Mouse (Mus musculus) forebrain, embryonic 12.5 days (tissue): Measurements from ENCODE around the gene 4930426L09Rik. TPM values are rescaled to one million over a fixed set of nuclear protein-coding genes. Genes with fewer than 3 reads are reported as not detected.

ENCODE experiments used
- ATAC-seq: fragments of 200-750 bp; cut with Nextera tagmentation; 2 replicates; pipeline ENCODE4 v1.8.0; 2017; ENCODE audit warnings: moderate TSS enrichment; ENCODE audit not compliant: low FRiP score
- H3K27ac ChIP-seq: fragments of 300-500 bp; sonication (generic); 2 replicates; pipeline ENCODE4 v1.5.1; 2016; ENCODE audit warnings: mild to moderate bottlenecking
- H3K27me3 ChIP-seq: fragments of 300-500 bp; sonication (generic); 2 replicates; pipeline ENCODE4 v1.6.1; 2016; ENCODE audit warnings: mild to moderate bottlenecking
- H3K36me3 ChIP-seq: fragments of 300-500 bp; sonication (generic); replicated peaks from 2 replicates; pipeline ENCODE4 v1.6.1; 2016; ENCODE audit warnings: mild to moderate bottlenecking
- H3K4me1 ChIP-seq: fragments of 300-500 bp; sonication (generic); 2 replicates; pipeline ENCODE4 v1.6.1; 2016
- H3K4me2 ChIP-seq: fragments of 300-500 bp; sonication (generic); 2 replicates; pipeline ENCODE4 v1.6.1; 2016; ENCODE audit warnings: mild to moderate bottlenecking, moderate library complexity
- H3K4me3 ChIP-seq: fragments of 300-500 bp; sonication (generic); replicated peaks from 2 replicates; pipeline ENCODE4 v1.5.1; 2016; ENCODE audit warnings: mild to moderate bottlenecking
- H3K9ac ChIP-seq: fragments of 300-500 bp; sonication (generic); 2 replicates; pipeline ENCODE4 v1.6.1; 2016; ENCODE audit warnings: mild to moderate bottlenecking
- H3K9me3 ChIP-seq: fragments of 300-500 bp; sonication (generic); 2 replicates; pipeline ENCODE4 v1.6.1; 2016
- WGBS: fragments of 180-500 bp; shearing (Covaris S2); methylation state at CpG from one replicate; pipeline ENCODE4 v1.1.7; 2016; 5-methylcytosine and 5-hydroxymethylcytosine counted together
- polyA plus RNA-seq: library from polyadenylated mRNA; unstranded; fragments of >200 nt; fragmentation: Nextera tagmentation; extraction: Ambion mirVana; gene quantifications from 2 replicates; pipeline ENCODE4 v1.2.1, GENCODE M21; 2016

The 4930426L09Rik gene
- polyA plus RNA-seq, 1 experiment from 2014 or later, result 0.47 TPM

GRCm38 (mm10) chr2:18959558-18959957 is 38.6 kb upstream of the 4930426L09Rik start:
- Histone ChIP-seq H3K36me3 (no peaks in the 10 kb centered on the region), H3K4me2 (no peak overlapping the region), H3K4me1 (peaks cover 14% of the 10 kb centered on the region; the same call in 1 of the 2 replicates), H3K4me3 (no peak overlapping the region), H3K27me3 (no peaks in the 10 kb centered on the region; the same call in 1 of the 2 replicates), H3K9me3 (no peaks in the 10 kb centered on the region), H3K9ac (no peak overlapping the region), H3K27ac (no peak overlapping the region)
- WGBS, result 93% methylated on average over 5 of the region's 5 CpGs
- no peak for ATAC-seq

GRCm38 (mm10) chr2:18960376-18960973 is 37.7 kb upstream of the 4930426L09Rik start:
- ATAC-seq, result no peak
- Histone ChIP-seq H3K4me1 (peaks cover 9% of the 10 kb centered on the region; the same call in 1 of the 2 replicates), H3K27me3 (no peaks in the 10 kb centered on the region; the same call in 1 of the 2 replicates), H3K9ac (no peak overlapping the region), H3K4me2 (no peak overlapping the region), H3K27ac (no peak overlapping the region), H3K4me3 (no peak overlapping the region), H3K36me3 (no peaks in the 10 kb centered on the region), H3K9me3 (no peaks in the 10 kb centered on the region)
- 32% methylated on average over 7 of the region's 7 CpGs for WGBS

GRCm38 (mm10) chr2:18962502-18962901 is 35.6 kb upstream of the 4930426L09Rik start:
- Histone ChIP-seq H3K9me3 (no peaks in the 10 kb centered on the region), H3K36me3 (no peaks in the 10 kb centered on the region), H3K9ac (no peak overlapping the region), H3K4me2 (no peak overlapping the region), H3K27ac (no peak overlapping the region), H3K4me3 (no peak overlapping the region), H3K4me1 (peaks cover 7% of the 10 kb centered on the region; the same call in 1 of the 2 replicates), H3K27me3 (no peaks in the 10 kb centered on the region; the same call in 1 of the 2 replicates)
- WGBS, result 75% methylated on average over 3 of the region's 3 CpGs
- ATAC-seq, result no peak

- H3K9ac ChIP-seq, result no peak overlapping the region
- no peak for ATAC-seq
- H3K27me3 ChIP-seq, result no peaks in the 10 kb centered on the region; the same call in 1 of the 2 replicates
- 71% methylated on average over 13 of the region's 13 CpGs for WGBS
- no peaks in the 10 kb centered on the region for H3K36me3 ChIP-seq
- no peak overlapping the region for H3K4me3 ChIP-seq
- H3K4me2 ChIP-seq, result no peak overlapping the region
- H3K27ac ChIP-seq, result no peak overlapping the region
- H3K4me1 ChIP-seq, result peaks cover 7% of the 10 kb centered on the region; the same call in 1 of the 2 replicates
- no peaks in the 10 kb centered on the region for H3K9me3 ChIP-seq
Measured at GRCm38 (mm10) chr2:18963286-18964040, 34.7 kb upstream of the 4930426L09Rik start.

GRCm38 (mm10) chr2:18965108-18965507 is 33.0 kb upstream of the 4930426L09Rik start:
- H3K4me3 ChIP-seq, result no peak overlapping the region
- H3K27me3 ChIP-seq, result no peaks in the 10 kb centered on the region; the same call in 1 of the 2 replicates
- no peak overlapping the region for H3K4me2 ChIP-seq
- peaks cover 7% of the 10 kb centered on the region; the same call in 1 of the 2 replicates for H3K4me1 ChIP-seq
- no peaks in the 10 kb centered on the region for H3K36me3 ChIP-seq
- ATAC-seq, result no peak
- H3K27ac ChIP-seq, result no peak overlapping the region
- H3K9me3 ChIP-seq, result no peaks in the 10 kb centered on the region
- H3K9ac ChIP-seq, result no peak overlapping the region
- 73% methylated on average over 3 of the region's 3 CpGs for WGBS

GRCm38 (mm10) chr2:18965950-18966349 is 32.2 kb upstream of the 4930426L09Rik start:
- H3K9ac ChIP-seq, result no peak overlapping the region
- ATAC-seq, result no peak
- 94% methylated on average over 2 of the region's 2 CpGs for WGBS
- H3K9me3 ChIP-seq, result no peaks in the 10 kb centered on the region
- no peak overlapping the region for H3K4me3 ChIP-seq
- no peaks in the 10 kb centered on the region for H3K4me1 ChIP-seq
- H3K27me3 ChIP-seq, result no peaks in the 10 kb centered on the region; the same call in 1 of the 2 replicates
- H3K4me2 ChIP-seq, result no peak overlapping the region
- H3K36me3 ChIP-seq, result no peaks in the 10 kb centered on the region
- H3K27ac ChIP-seq, result no peak overlapping the region

GRCm38 (mm10) chr2:18966566-18966965 is 31.6 kb upstream of the 4930426L09Rik start:
- Histone ChIP-seq H3K9me3 (no peaks in the 10 kb centered on the region), H3K27me3 (no peaks in the 10 kb centered on the region; the same call in 1 of the 2 replicates), H3K4me1 (no peaks in the 10 kb centered on the region), H3K27ac (no peak overlapping the region), H3K36me3 (no peaks in the 10 kb centered on the region), H3K4me3 (no peak overlapping the region), H3K4me2 (no peak overlapping the region), H3K9ac (no peak overlapping the region)
- 91% methylated on average over 5 of the region's 5 CpGs for WGBS
- ATAC-seq, result no peak

GRCm38 (mm10) chr2:18967451-18968063 is 30.6 kb upstream of the 4930426L09Rik start:
- WGBS, result 90% methylated on average over 5 of the region's 5 CpGs
- Histone ChIP-seq H3K4me3 (no peak overlapping the region), H3K36me3 (no peaks in the 10 kb centered on the region), H3K27me3 (no peaks in the 10 kb centered on the region; the same call in 1 of the 2 replicates), H3K4me2 (no peak overlapping the region), H3K27ac (no peak overlapping the region), H3K9ac (no peak overlapping the region), H3K9me3 (0 out of 2 replicates have a peak, but pooled peaks cover under 1% of the 10 kb centered on the region), H3K4me1 (no peaks in the 10 kb centered on the region)
- ATAC-seq, result no peak

GRCm38 (mm10) chr2:18969066-18969681 is 29.0 kb upstream of the 4930426L09Rik start:
- no peak overlapping the region for H3K4me2 ChIP-seq
- H3K36me3 ChIP-seq, result no peaks in the 10 kb centered on the region
- no peak overlapping the region for H3K9ac ChIP-seq
- H3K27me3 ChIP-seq, result no peaks in the 10 kb centered on the region
- WGBS, result 90% methylated on average over 5 of the region's 5 CpGs
- 0 out of 2 replicates have a peak, but pooled peaks cover 5% of the 10 kb centered on the region for H3K9me3 ChIP-seq
- H3K4me1 ChIP-seq, result no peaks in the 10 kb centered on the region
- H3K4me3 ChIP-seq, result no peak overlapping the region
- no peak for ATAC-seq
- no peak overlapping the region for H3K27ac ChIP-seq

GRCm38 (mm10) chr2:18970461-18970860 is 27.7 kb upstream of the 4930426L09Rik start:
- H3K36me3 ChIP-seq, result no peaks in the 10 kb centered on the region
- no peak overlapping the region for H3K9ac ChIP-seq
- H3K27ac ChIP-seq, result no peak overlapping the region
- H3K4me1 ChIP-seq, result peaks cover 3% of the 10 kb centered on the region
- no peak overlapping the region for H3K4me3 ChIP-seq
- H3K9me3 ChIP-seq, result 0 out of 2 replicates have a peak, but pooled peaks cover 5% of the 10 kb centered on the region
- ATAC-seq, result no peak
- WGBS, result 81% methylated on average over 2 of the region's 2 CpGs
- no peak overlapping the region for H3K4me2 ChIP-seq
- H3K27me3 ChIP-seq, result no peaks in the 10 kb centered on the region

- Histone ChIP-seq H3K27me3 (no peaks in the 10 kb centered on the region), H3K27ac (no peak overlapping the region), H3K36me3 (no peaks in the 10 kb centered on the region), H3K4me1 (peaks cover 4% of the 10 kb centered on the region), H3K4me3 (no peak overlapping the region), H3K9ac (no peak overlapping the region), H3K4me2 (no peak overlapping the region), H3K9me3 (0 out of 2 replicates have a peak, but pooled peaks cover 5% of the 10 kb centered on the region)
- WGBS, result 91% methylated on average over 3 of the region's 3 CpGs
- no peak for ATAC-seq
Measured at GRCm38 (mm10) chr2:18971564-18971963, 26.6 kb upstream of the 4930426L09Rik start.
